Mouse (Mus musculus) neural tube, embryonic 13.5 days (tissue): ENCODE measurements around the gene Zfp827. TPM values are rescaled to one million over a fixed set of nuclear protein-coding genes. Genes with fewer than 3 reads are reported as not detected.

Source experiments
- ATAC-seq: fragments of 200-750 bp; cut with Nextera tagmentation; 2 replicates; pipeline ENCODE4 v1.8.0; 2017; ENCODE audit warnings: low read depth, mild to moderate bottlenecking, moderate TSS enrichment, moderate library complexity
- H3K27ac ChIP-seq: fragments of 300-500 bp; sonication (generic); replicated peaks from 2 replicates; pipeline ENCODE4 v1.5.1; 2015; ENCODE audit warnings: moderate library complexity, mild to moderate bottlenecking, inconsistent platforms
- H3K27me3 ChIP-seq: fragments of 300-500 bp; sonication (generic); 2 replicates; pipeline ENCODE4 v1.6.1; 2015; ENCODE audit warnings: mild to moderate bottlenecking, inconsistent platforms
- H3K36me3 ChIP-seq: fragments of 300-500 bp; sonication (generic); 2 replicates; pipeline ENCODE4 v1.6.1; 2015; ENCODE audit warnings: mild to moderate bottlenecking, inconsistent platforms
- H3K4me1 ChIP-seq: fragments of 300-500 bp; sonication (generic); replicated peaks from 2 replicates; pipeline ENCODE4 v1.6.1; 2015; ENCODE audit warnings: inconsistent platforms
- H3K4me2 ChIP-seq: fragments of 300-500 bp; sonication (generic); 2 replicates; pipeline ENCODE4 v1.6.1; 2015; ENCODE audit warnings: inconsistent platforms, mild to moderate bottlenecking, moderate library complexity
- H3K4me3 ChIP-seq: fragments of 300-500 bp; sonication (generic); 2 replicates; pipeline ENCODE4 v1.5.1; 2015; ENCODE audit warnings: mild to moderate bottlenecking, inconsistent platforms
- H3K9ac ChIP-seq: fragments of 300-500 bp; sonication (generic); 2 replicates; pipeline ENCODE4 v1.6.1; 2015; ENCODE audit warnings: moderate library complexity, mild to moderate bottlenecking, inconsistent platforms
- H3K9me3 ChIP-seq: fragments of 300-500 bp; sonication (generic); 2 replicates; pipeline ENCODE4 v1.6.1; 2016; ENCODE audit warnings: inconsistent platforms
- WGBS: fragments of 180-500 bp; shearing (Covaris S2); methylation state at CpG from one replicate; pipeline ENCODE4 v1.1.7; 2015; 5-methylcytosine and 5-hydroxymethylcytosine counted together
- polyA plus RNA-seq: library from polyadenylated mRNA; unstranded; fragments of >200 nt; fragmentation: Nextera tagmentation; extraction: Ambion mirVana; gene quantifications from 2 replicates; pipeline ENCODE4 v1.2.1, GENCODE M21; 2015

Zfp827 gene
- polyA plus RNA-seq, 1 experiment from 2014 or later: 11.0 TPM

- peak; percentile 80 for ATAC-seq
- WGBS: 1% methylated on average over 27 of the region's 27 CpGs
- Histone ChIP-seq H3K36me3 (no peaks in the 10 kb centered on the region), H3K4me2 (peak overlapping the region; percentile 65), H3K27ac (peak overlapping the region; percentile 76), H3K9me3 (no peaks in the 10 kb centered on the region), H3K9ac (peak overlapping the region; percentile 72), H3K27me3 (no peaks in the 10 kb centered on the region), H3K4me3 (peak overlapping the region; percentile 40), H3K4me1 (peaks cover 28% of the 10 kb centered on the region)
Observed at GRCm38 (mm10) chr8:79209641-79210358, 181.6 kb downstream of the Zfp827 start.

GRCm38 (mm10) chr8:79211630-79212029, 183.4 kb downstream of the Zfp827 start:
- no peaks in the 10 kb centered on the region for H3K27me3 ChIP-seq
- ATAC-seq: no peak
- no peaks in the 10 kb centered on the region for H3K36me3 ChIP-seq
- no peak overlapping the region for H3K9ac ChIP-seq
- no peaks in the 10 kb centered on the region for H3K9me3 ChIP-seq
- H3K4me1 ChIP-seq: peaks cover 28% of the 10 kb centered on the region
- no peak overlapping the region for H3K4me2 ChIP-seq
- H3K27ac ChIP-seq: no peak overlapping the region
- 52% methylated on average over 9 of the region's 9 CpGs for WGBS
- no peak overlapping the region for H3K4me3 ChIP-seq

GRCm38 (mm10) chr8:79222106-79222751, 194.0 kb downstream of the Zfp827 start:
- 66% methylated on average over 5 of the region's 5 CpGs for WGBS
- no peak for ATAC-seq

GRCm38 (mm10) chr8:79222752-79223141, 194.5 kb downstream of the Zfp827 start:
- Histone ChIP-seq H3K9me3 (0 out of 2 replicates have a peak, but pooled peaks cover 9% of the 10 kb centered on the region), H3K4me1 (0 out of 2 replicates have a peak, but pooled peaks cover 5% of the 10 kb centered on the region), H3K27ac (no peak overlapping the region), H3K4me3 (no peak overlapping the region), H3K4me2 (no peak overlapping the region), H3K27me3 (no peaks in the 10 kb centered on the region), H3K9ac (no peak overlapping the region), H3K36me3 (no peaks in the 10 kb centered on the region)
- no peak for ATAC-seq
- 53% methylated on average over 5 of the region's 5 CpGs for WGBS

More at GRCm38 (mm10) chr8:79222106-79222751, 194.0 kb downstream of the Zfp827 start:
- H3K36me3 ChIP-seq: no peaks in the 10 kb centered on the region
- no peaks in the 10 kb centered on the region for H3K27me3 ChIP-seq
- 0 out of 2 replicates have a peak, but pooled peaks cover 5% of the 10 kb centered on the region for H3K4me1 ChIP-seq
- H3K4me2 ChIP-seq: no peak overlapping the region
- H3K9me3 ChIP-seq: 0 out of 2 replicates have a peak, but pooled peaks cover 9% of the 10 kb centered on the region
- no peak overlapping the region; the same call in 1 of the 2 replicates for H3K27ac ChIP-seq
- H3K9ac ChIP-seq: no peak overlapping the region
- no peak overlapping the region for H3K4me3 ChIP-seq

GRCm38 (mm10) chr8:79224363-79224762, 196.1 kb downstream of the Zfp827 start:
- H3K27me3 ChIP-seq: no peaks in the 10 kb centered on the region
- 39% methylated on average over 9 of the region's 9 CpGs for WGBS
- H3K27ac ChIP-seq: no peak overlapping the region
- H3K9me3 ChIP-seq: 0 out of 2 replicates have a peak, but pooled peaks cover 9% of the 10 kb centered on the region
- H3K4me1 ChIP-seq: peaks cover 9% of the 10 kb centered on the region
- ATAC-seq: no peak
- H3K36me3 ChIP-seq: no peaks in the 10 kb centered on the region
- no peak overlapping the region for H3K4me2 ChIP-seq
- H3K9ac ChIP-seq: no peak overlapping the region
- H3K4me3 ChIP-seq: no peak overlapping the region

GRCm38 (mm10) chr8:79225586-79225985, 197.3 kb downstream of the Zfp827 start:
- Histone ChIP-seq H3K27ac (no peak overlapping the region), H3K27me3 (no peaks in the 10 kb centered on the region), H3K36me3 (no peaks in the 10 kb centered on the region), H3K9me3 (0 out of 2 replicates have a peak, but pooled peaks cover 9% of the 10 kb centered on the region), H3K4me1 (peaks cover 16% of the 10 kb centered on the region), H3K4me3 (no peak overlapping the region), H3K9ac (no peak overlapping the region), H3K4me2 (no peak overlapping the region)
- 88% methylated on average over 7 of the region's 7 CpGs for WGBS
- ATAC-seq: no peak

GRCm38 (mm10) chr8:79226046-79226445, 197.8 kb downstream of the Zfp827 start:
- Histone ChIP-seq H3K9ac (no peak overlapping the region), H3K4me2 (no peak overlapping the region), H3K4me1 (peaks cover 16% of the 10 kb centered on the region), H3K27ac (no peak overlapping the region), H3K4me3 (no peak overlapping the region), H3K27me3 (no peaks in the 10 kb centered on the region), H3K36me3 (no peaks in the 10 kb centered on the region), H3K9me3 (0 out of 2 replicates have a peak, but pooled peaks cover 9% of the 10 kb centered on the region)
- ATAC-seq: no peak
- 94% methylated on average over 3 of the region's 3 CpGs for WGBS

- H3K27me3 ChIP-seq: no peaks in the 10 kb centered on the region
- H3K4me3 ChIP-seq: no peak overlapping the region
- no peak overlapping the region for H3K27ac ChIP-seq
- H3K36me3 ChIP-seq: no peaks in the 10 kb centered on the region
- WGBS: 80% methylated on average over 4 of the region's 4 CpGs
- no peak overlapping the region for H3K9ac ChIP-seq
- H3K9me3 ChIP-seq: 0 out of 2 replicates have a peak, but pooled peaks cover 9% of the 10 kb centered on the region
- H3K4me2 ChIP-seq: no peak overlapping the region
- ATAC-seq: no peak
- peaks cover 16% of the 10 kb centered on the region for H3K4me1 ChIP-seq
Observed at GRCm38 (mm10) chr8:79227194-79227593, 199.0 kb downstream of the Zfp827 start.

GRCm38 (mm10) chr8:79227916-79228315, 199.7 kb downstream of the Zfp827 start:
- 90% methylated on average over 3 of the region's 3 CpGs for WGBS
- Histone ChIP-seq H3K4me3 (no peak overlapping the region), H3K4me1 (peaks cover 11% of the 10 kb centered on the region), H3K36me3 (no peaks in the 10 kb centered on the region), H3K9me3 (0 out of 2 replicates have a peak, but pooled peaks cover 9% of the 10 kb centered on the region), H3K9ac (no peak overlapping the region), H3K4me2 (no peak overlapping the region), H3K27ac (no peak overlapping the region), H3K27me3 (no peaks in the 10 kb centered on the region)
- no peak for ATAC-seq

- peak overlapping the region; percentile 56 for H3K27ac ChIP-seq
Observed at GRCm38 (mm10) chr8:79229266-79229888, 201.1 kb downstream of the Zfp827 start.

GRCm38 (mm10) chr8:79239320-79239719, 211.1 kb downstream of the Zfp827 start:
- Histone ChIP-seq H3K4me3 (no peak overlapping the region), H3K27me3 (no peaks in the 10 kb centered on the region), H3K36me3 (no peaks in the 10 kb centered on the region), H3K4me1 (no peaks in the 10 kb centered on the region), H3K9ac (no peak overlapping the region), H3K27ac (no peak overlapping the region), H3K9me3 (no peaks in the 10 kb centered on the region), H3K4me2 (no peak overlapping the region)
- ATAC-seq: no peak
- 85% methylated on average over 3 of the region's 3 CpGs for WGBS

More at GRCm38 (mm10) chr8:79229266-79229888, 201.1 kb downstream of the Zfp827 start:
- Histone ChIP-seq H3K9me3 (0 out of 2 replicates have a peak, but pooled peaks cover 9% of the 10 kb centered on the region), H3K27me3 (no peaks in the 10 kb centered on the region), H3K4me1 (peaks cover 11% of the 10 kb centered on the region), H3K4me3 (no peak overlapping the region), H3K36me3 (no peaks in the 10 kb centered on the region), H3K4me2 (no peak overlapping the region), H3K9ac (no peak overlapping the region)
- peak; percentile 76 for ATAC-seq
- 69% methylated on average over 8 of the region's 8 CpGs for WGBS

- Histone ChIP-seq H3K9ac (no peak overlapping the region), H3K9me3 (no peaks in the 10 kb centered on the region), H3K27me3 (no peaks in the 10 kb centered on the region), H3K4me2 (no peak overlapping the region), H3K4me1 (no peaks in the 10 kb centered on the region), H3K4me3 (no peak overlapping the region), H3K36me3 (no peaks in the 10 kb centered on the region), H3K27ac (no peak overlapping the region)
- WGBS: 87% methylated on average over 7 of the region's 7 CpGs
- ATAC-seq: no peak
Observed at GRCm38 (mm10) chr8:79239996-79240395, 211.8 kb downstream of the Zfp827 start.
